Mouse (Mus musculus): Measurements from ENCODE around the gene Magel2. TPM values are rescaled to one million over a fixed set of nuclear protein-coding genes. Genes with fewer than 3 reads are reported as not detected.

The Magel2 gene
- polyA plus RNA-seq, 1 experiment from 2014 or later: 16.3 TPM

Other genes starting within 250 kb of the Magel2 start
- 622 and 693 TPM in 2 replicates for gene Ndn, start 30.4 kb upstream of the Magel2 start, polyA plus RNA-seq (2014; fragmentation: Nextera tagmentation; extraction: Ambion mirVana)
- gene Mkrn3, start 43.1 kb downstream of the Magel2 start, polyA plus RNA-seq (2014; fragmentation: Nextera tagmentation; extraction: Ambion mirVana): 21.9 and 22.5 TPM in 2 replicates
- gene Peg12, start 87.5 kb downstream of the Magel2 start, polyA plus RNA-seq (2014; fragmentation: Nextera tagmentation; extraction: Ambion mirVana): 9.6 and 17.3 TPM in 2 replicates

All from midbrain, embryonic 14.5 days (tissue).